Mouse (Mus musculus): ENCODE measurements around the gene Cenpf.

- TF ChIP-seq ZC3H11A (IDR thresholded peaks at IDR 0.05; ENCODE audit: low read depth, low read length): no peak
- TF ChIP-seq TBP (conservative IDR thresholded peaks at IDR 0.05; ENCODE audit: low read depth, low read length): no peak
- TF ChIP-seq CTCF (conservative IDR thresholded peaks at IDR 0.05 in 1 of 2, IDR thresholded peaks at IDR 0.05 in 1 of 2; ENCODE audit: low read depth in 2 of 2, low read length in 2 of 2): no peak
- no peak for TF ChIP-seq MAFK (IDR thresholded peaks at IDR 0.05; ENCODE audit: insufficient replicate concordance, low read length)
- no peak for TF ChIP-seq MAX (IDR thresholded peaks at IDR 0.05; ENCODE audit: low read length)
- TF ChIP-seq SMC3 (IDR thresholded peaks at IDR 0.05; ENCODE audit: low read depth, low read length): no peak
- TF ChIP-seq CHD1 (IDR thresholded peaks at IDR 0.05; ENCODE audit: low read depth, low read length): no peak
Measured at GRCm38 (mm10) chr1:189731697-189732096, 43.8 kb upstream of the Cenpf start.

Measured in CH12.LX (cell line).